Mouse (Mus musculus): ENCODE results near the gene Mettl1.

DNA sequence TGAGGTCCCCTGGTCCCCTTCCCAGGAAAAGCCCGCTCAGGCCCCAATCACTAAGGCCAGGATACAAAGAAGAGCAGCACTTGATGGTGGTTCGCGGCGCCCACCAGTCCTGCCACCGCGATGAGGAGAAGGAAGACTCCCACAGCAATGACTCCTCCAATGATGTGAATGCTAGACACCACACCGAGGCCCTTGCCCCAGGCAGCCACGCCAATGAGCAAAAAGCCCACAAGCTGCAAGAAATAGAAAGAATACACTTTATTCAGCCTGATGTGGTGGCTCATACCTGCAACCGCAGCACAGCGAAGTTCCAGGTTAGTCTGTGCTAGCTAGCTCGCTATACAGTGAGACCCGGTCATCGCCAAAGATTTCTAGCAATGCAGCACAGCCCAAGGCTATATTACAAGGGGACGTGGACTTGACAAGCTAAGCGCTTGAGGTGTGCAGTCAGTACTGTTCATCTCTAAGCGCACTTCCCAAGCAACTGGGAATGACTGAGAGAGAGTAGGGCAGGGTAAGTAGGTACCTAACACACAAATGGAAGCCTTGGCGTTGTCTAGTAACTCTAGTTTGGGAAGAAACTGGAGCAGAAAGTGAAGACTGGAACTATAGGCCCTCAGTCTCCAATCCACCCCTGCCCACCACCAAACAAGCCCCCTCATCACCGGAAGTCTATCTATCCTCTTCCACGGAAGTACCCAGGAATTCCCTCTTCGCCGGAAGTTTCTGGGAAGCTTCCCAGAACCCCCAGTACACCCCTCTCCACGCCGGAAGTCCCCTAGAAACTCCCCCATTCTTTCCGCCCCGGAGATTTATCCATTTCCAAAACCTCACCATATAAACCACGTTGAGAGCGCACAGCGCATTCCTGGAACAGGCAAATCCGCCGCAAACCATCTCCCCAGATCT, 28.3 kb downstream of the Mettl1 start:
- TF ChIP-seq CTCF (IDR thresholded peaks at IDR 0.05; ENCODE audit: control insufficient read depth, insufficient read depth, low read length) = no peak
- TF ChIP-seq POLR2A (IDR thresholded peaks at IDR 0.05; ENCODE audit: borderline replicate concordance, control insufficient read depth, low read depth, low read length) = no peak
